Mouse (Mus musculus) heart, adult 2 months (tissue): ENCODE results near the gene Syt7.

ENCODE experiments used
- CTCF ChIP-seq: fragments of 200-600 bp; IDR thresholded peaks from 2 replicates; pipeline ENCODE4 v1.8.1; 2022; ENCODE audit warnings: antibody characterized with exemption, mild to moderate bottlenecking, moderate library complexity
- EP300 ChIP-seq: fragments of 200-500 bp; IDR thresholded peaks from 2 replicates; pipeline ENCODE4 v1.6.1; 2011; ENCODE audit warnings: low read depth, low read length, control low read depth; ENCODE audit not compliant: insufficient read depth
- POLR2A ChIP-seq: fragments of 200-500 bp; IDR thresholded peaks from 2 replicates; pipeline ENCODE4 v1.6.1; 2011; ENCODE audit warnings: mild to moderate bottlenecking, low read depth, low read length, control low read depth; ENCODE audit not compliant: insufficient read depth

- TF ChIP-seq POLR2A = no peak
- no peak for TF ChIP-seq CTCF
- no peak for TF ChIP-seq EP300
These were observed 31.9 kb upstream of the Syt7 start for GRCm38 (mm10) chr19:10356845-10357503.
